Mouse (Mus musculus) spleen, adult 2 months (tissue): ENCODE data around the gene Mif. TPM values are rescaled to one million over a fixed set of nuclear protein-coding genes. Genes with fewer than 3 reads are reported as not detected.

ENCODE experiments used
- DNase-seq, 2 experiments: peaks; one replicate each; pipeline versions ENCODE4 v3.0.0 to v3.0.0-alpha.2; 2012 to 2021; ENCODE audit warnings: low spot score in 2 of 2, low read depth in 1 of 2
- H3K27ac ChIP-seq: fragments of 200-500 bp; 2 replicates; pipeline ENCODE4 v1.5.1; 2012; ENCODE audit warnings: low read length, inconsistent platforms; ENCODE audit not compliant: insufficient read depth
- H3K27me3 ChIP-seq: fragments of 200-500 bp; 2 replicates; pipeline ENCODE4 v1.6.1; 2012; ENCODE audit warnings: mild to moderate bottlenecking, moderate library complexity, low read length, inconsistent platforms; ENCODE audit not compliant: control insufficient read depth, insufficient read depth
- H3K36me3 ChIP-seq: fragments of 200-500 bp; 2 replicates; pipeline ENCODE4 v1.6.1; 2012; ENCODE audit warnings: mild to moderate bottlenecking, low read length, inconsistent platforms; ENCODE audit not compliant: control insufficient read depth, insufficient read depth
- H3K4me1 ChIP-seq: fragments of 200-500 bp; 2 replicates; pipeline ENCODE4 v1.6.1; 2011; ENCODE audit warnings: inconsistent platforms; ENCODE audit not compliant: control insufficient read depth, insufficient read depth, insufficient read length
- H3K4me3 ChIP-seq: fragments of 200-500 bp; 2 replicates; pipeline ENCODE4 v1.5.1; 2011; ENCODE audit warnings: mild to moderate bottlenecking, inconsistent platforms; ENCODE audit not compliant: insufficient read depth, insufficient read length; ENCODE audit errors: extremely low read depth
- CTCF ChIP-seq: fragments of 200-500 bp; IDR thresholded peaks from 2 replicates; pipeline ENCODE4 v1.5.1; 2011; ENCODE audit warnings: mild to moderate bottlenecking, inconsistent platforms; ENCODE audit not compliant: insufficient read depth, insufficient read length, insufficient replicate concordance; ENCODE audit errors: extremely low read depth
- POLR2A ChIP-seq: fragments of 200-500 bp; IDR thresholded peaks from 2 replicates; pipeline ENCODE4 v1.6.1; 2011; ENCODE audit warnings: low read depth, low read length, inconsistent platforms
- WGBS: fragments of 180-500 bp; shearing (Covaris S2); methylation state at CpG from one replicate; pipeline ENCODE4 v1.1.7; 2018; 5-methylcytosine and 5-hydroxymethylcytosine counted together
- polyA plus RNA-seq: library from polyadenylated mRNA; depleted of rRNA; stranded (reverse); fragments of >200 nt; gene quantifications from 2 replicates; pipeline ENCODE4 v1.2.3, GENCODE M21; 2012

Mif gene
- polyA plus RNA-seq, 1 experiment: 677 TPM

DNA sequence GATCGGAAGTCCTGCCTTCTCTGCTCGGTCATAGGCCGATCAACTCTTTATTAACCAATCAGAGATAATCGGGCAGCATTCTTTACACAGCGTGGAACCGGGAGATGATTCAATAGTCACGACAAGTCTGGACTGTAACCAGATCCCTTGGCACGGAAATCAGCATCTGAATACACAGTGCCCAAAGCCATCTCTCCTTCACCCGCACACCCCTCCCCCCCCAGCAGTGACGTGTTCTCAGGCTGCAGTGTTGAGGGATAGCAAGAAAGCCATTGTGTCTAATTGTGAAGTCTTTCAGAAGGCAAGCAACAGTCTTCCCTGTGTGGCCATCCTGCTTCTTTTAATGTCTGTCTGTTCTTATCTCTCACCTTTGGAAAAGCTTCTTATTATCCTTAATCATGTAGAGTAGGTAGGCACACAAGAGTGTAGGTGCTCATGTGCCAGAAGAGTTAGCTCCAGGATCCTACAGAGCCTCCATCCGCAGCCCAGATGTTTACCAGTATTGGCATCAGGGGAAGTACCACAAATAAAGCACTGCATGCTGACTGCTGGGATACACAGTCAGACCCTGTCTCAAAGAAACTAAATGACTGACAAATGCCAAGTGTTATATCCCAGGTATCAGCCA is 13.0 kb upstream of the Mif start:
- DNase-seq: no peak
- no peaks in the 10 kb centered on the region for H3K36me3 ChIP-seq
- no peaks in the 10 kb centered on the region for H3K4me1 ChIP-seq
- no peak overlapping the region for H3K27ac ChIP-seq
- H3K27me3 ChIP-seq: no peaks in the 10 kb centered on the region
- WGBS: 15% methylated on average over 11 of the region's 11 CpGs
- H3K4me3 ChIP-seq: peak overlapping the region; percentile 50
- no peak for TF ChIP-seq POLR2A
- TF ChIP-seq CTCF: no peak

DNA sequence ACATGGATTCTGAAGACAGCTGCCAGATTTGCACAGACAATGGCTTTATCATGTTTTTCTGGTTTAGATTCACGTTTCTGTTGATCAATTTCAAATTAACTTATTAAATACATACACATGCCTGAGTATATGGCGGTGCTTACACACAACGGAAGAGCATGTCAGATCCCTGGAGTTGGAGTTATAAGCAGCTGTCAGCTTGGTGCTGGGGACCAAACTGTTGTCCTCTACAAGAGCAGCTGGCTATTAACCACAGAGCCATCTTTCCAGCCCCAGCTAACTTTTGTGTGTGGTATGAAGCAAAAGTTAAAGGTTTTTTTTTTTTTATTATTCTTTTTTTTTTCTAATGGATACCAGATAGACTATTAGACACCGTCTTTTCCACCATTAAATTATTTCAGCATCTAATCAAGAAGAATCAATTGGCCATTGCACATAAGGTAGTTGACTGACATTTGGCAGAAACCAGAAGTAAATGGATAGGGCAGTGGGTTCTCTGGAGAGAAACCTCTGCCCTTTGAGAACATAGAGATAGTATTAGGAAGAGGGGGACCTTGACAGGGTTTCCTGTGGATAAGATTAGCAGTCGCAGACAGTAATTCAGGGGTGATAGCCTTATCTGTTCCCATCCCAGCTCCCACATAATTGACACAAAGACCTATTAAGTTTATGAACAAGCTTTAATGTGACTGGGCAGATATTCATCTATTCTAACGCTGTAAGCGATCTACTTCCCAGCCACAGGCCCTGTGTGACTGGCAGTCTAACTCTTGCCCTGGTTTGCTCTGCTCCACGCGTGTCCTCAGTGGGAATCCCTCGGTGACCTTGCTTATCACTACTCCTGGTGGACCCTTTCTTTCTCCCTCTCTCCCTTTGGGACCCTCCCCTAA is 12.2 kb upstream of the Mif start:
- Histone ChIP-seq H3K4me3 (peak overlapping the region; percentile 50; the same call in 1 of the 2 replicates), H3K27me3 (no peaks in the 10 kb centered on the region), H3K27ac (no peak overlapping the region), H3K4me1 (no peaks in the 10 kb centered on the region), H3K36me3 (no peaks in the 10 kb centered on the region)
- no peak for TF ChIP-seq POLR2A
- TF ChIP-seq CTCF: no peak
- no peak for DNase-seq
- 52% methylated on average over 10 of the region's 10 CpGs for WGBS

DNA sequence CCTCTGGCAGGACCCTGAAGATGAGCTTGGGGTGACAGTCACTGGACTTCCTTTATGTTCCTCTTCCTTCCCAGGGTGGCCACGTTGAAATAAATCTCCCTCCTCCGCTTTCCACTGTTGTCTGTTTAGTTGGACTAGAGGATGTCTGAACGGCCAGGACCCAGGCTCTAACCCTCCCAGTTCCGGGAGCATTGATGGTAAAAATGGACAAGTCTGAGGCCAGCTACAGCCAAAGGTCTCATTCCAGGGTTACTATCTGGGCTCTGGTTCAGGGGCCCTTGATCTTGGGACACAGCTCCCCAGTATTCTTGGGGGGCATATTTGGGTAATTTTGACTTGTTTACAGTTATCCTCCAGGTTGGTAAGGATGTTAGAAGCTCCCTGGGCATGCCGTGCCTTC is 1.5 kb upstream of the Mif start:
- H3K27ac ChIP-seq: no peak overlapping the region
- no peak overlapping the region for H3K4me3 ChIP-seq
- DNase-seq: no peak
- TF ChIP-seq POLR2A: no peak
- no peak for TF ChIP-seq CTCF
- H3K4me1 ChIP-seq: peaks cover 5% of the 10 kb centered on the region; the same call in 1 of the 2 replicates
- H3K36me3 ChIP-seq: peaks cover 4% of the 10 kb centered on the region; the same call in 1 of the 2 replicates
- 82% methylated on average over 5 of the region's 5 CpGs for WGBS
- no peaks in the 10 kb centered on the region for H3K27me3 ChIP-seq

DNA sequence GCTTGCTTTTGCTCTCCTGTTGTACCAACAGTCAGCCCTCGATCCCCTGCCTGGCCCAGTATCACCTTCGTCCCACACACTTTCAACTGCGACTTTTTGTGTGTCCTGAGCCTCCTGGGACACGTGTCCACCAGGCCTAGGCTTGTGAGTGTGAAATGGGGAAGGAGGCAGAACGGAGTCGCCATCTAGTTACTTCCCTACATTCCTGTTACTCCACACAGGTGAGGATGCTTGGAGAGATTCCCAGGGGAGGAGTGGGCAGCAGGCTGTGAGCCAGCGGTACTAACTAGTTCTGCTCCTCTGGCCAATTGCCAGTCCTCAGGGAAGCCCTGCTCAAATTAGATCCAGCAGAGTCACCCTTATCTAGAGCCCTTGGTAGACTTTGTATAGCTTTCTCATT is 706 bp upstream of the Mif start:
- peaks cover 5% of the 10 kb centered on the region; the same call in 1 of the 2 replicates for H3K4me1 ChIP-seq
- no peak overlapping the region for H3K4me3 ChIP-seq
- TF ChIP-seq POLR2A (no peak), CTCF (no peak)
- H3K27ac ChIP-seq: no peak overlapping the region
- H3K36me3 ChIP-seq: peaks cover 4% of the 10 kb centered on the region; the same call in 1 of the 2 replicates
- DNase-seq: no peak
- WGBS: 61% methylated on average over 7 of the region's 7 CpGs
- H3K27me3 ChIP-seq: no peaks in the 10 kb centered on the region

- DNase-seq: no peak
- no peak for TF ChIP-seq CTCF
- no peaks in the 10 kb centered on the region for H3K27me3 ChIP-seq
- H3K4me1 ChIP-seq: peaks cover 5% of the 10 kb centered on the region; the same call in 1 of the 2 replicates
- H3K27ac ChIP-seq: no peak overlapping the region; the same call in 1 of the 2 replicates
- peaks cover 4% of the 10 kb centered on the region; the same call in 1 of the 2 replicates for H3K36me3 ChIP-seq
- peak overlapping the region; percentile 75 for H3K4me3 ChIP-seq
- WGBS: 6% methylated on average over 27 of the region's 27 CpGs
These were observed 813 bp downstream of the Mif start for GRCm38 (mm10) chr10:75859107-75859746.

GRCm38 (mm10) chr10:75857598-75857997 is 2.4 kb downstream of the Mif start:
- no peaks in the 10 kb centered on the region for H3K27me3 ChIP-seq
- DNase-seq: no peak
- H3K27ac ChIP-seq: no peak overlapping the region
- no peak overlapping the region for H3K4me3 ChIP-seq
- H3K36me3 ChIP-seq: peaks cover 4% of the 10 kb centered on the region; the same call in 1 of the 2 replicates
- no peak for TF ChIP-seq CTCF
- no peak for TF ChIP-seq POLR2A
- H3K4me1 ChIP-seq: peaks cover 5% of the 10 kb centered on the region; the same call in 1 of the 2 replicates
- WGBS: 89% methylated on average over 4 of the region's 4 CpGs
